Mouse (Mus musculus) stomach, postnatal 0 days (tissue): ENCODE data around the gene Ppt2.

Experiments
- CTCF ChIP-seq: IDR thresholded peaks from 2 replicates; pipeline ENCODE4 v1.5.1; 2016; ENCODE audit warnings: antibody characterized with exemption, low read depth, mild to moderate bottlenecking, moderate library complexity
- EP300 ChIP-seq: optimal IDR thresholded peaks from 2 replicates; pipeline ENCODE3; 2016; ENCODE audit warnings: antibody characterized with exemption

DNA sequence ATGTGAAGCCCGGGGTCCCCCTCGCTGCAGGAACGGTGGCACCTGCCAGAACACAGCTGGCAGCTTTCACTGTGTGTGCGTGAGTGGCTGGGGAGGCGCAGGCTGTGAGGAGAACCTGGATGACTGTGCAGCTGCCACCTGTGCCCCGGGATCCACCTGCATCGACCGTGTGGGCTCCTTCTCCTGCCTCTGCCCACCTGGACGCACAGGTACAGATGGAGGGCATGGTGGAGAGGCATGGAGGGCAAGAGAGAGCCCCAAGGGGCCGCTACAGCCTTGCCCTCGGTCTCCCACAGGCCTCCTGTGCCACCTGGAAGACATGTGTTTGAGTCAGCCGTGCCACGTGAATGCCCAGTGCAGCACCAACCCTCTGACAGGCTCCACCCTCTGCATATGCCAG is 59.9 kb downstream of the Ppt2 start:
- no peak for TF ChIP-seq CTCF
- no peak for TF ChIP-seq EP300
